Mouse (Mus musculus): ENCODE measurements around the gene Ttc28. TPM values are rescaled to one million over a fixed set of nuclear protein-coding genes. Genes with fewer than 3 reads are reported as not detected.
A peak's percentile ranks its signal among the peaks of the same experiment; 100 is the strongest.

Ttc28 gene
- polyA plus RNA-seq, 1 experiment from 2014 or later: 17.6 TPM

GRCm38 (mm10) chr5:111288486-111288885 is 408.9 kb downstream of the Ttc28 start:
- Histone ChIP-seq H3K36me3 (peaks cover 52% of the 10 kb centered on the region), H3K4me1 (peaks cover 7% of the 10 kb centered on the region; the same call in 1 of the 2 replicates), H3K4me3 (no peak overlapping the region), H3K9ac (no peak overlapping the region), H3K27me3 (no peaks in the 10 kb centered on the region), H3K27ac (no peak overlapping the region), H3K4me2 (no peak overlapping the region), H3K9me3 (no peaks in the 10 kb centered on the region)
- no peak for ATAC-seq (ENCODE audit: insufficient number of reproducible peaks, insufficient read depth, low FRiP score, low TSS enrichment, low read depth)
- 92% methylated on average over 11 of the region's 11 CpGs for WGBS

- no peaks in the 10 kb centered on the region for H3K9me3 ChIP-seq
- 83% methylated on average over 11 of the region's 11 CpGs for WGBS
- peaks cover 36% of the 10 kb centered on the region for H3K36me3 ChIP-seq
- no peak for ATAC-seq (ENCODE audit: insufficient number of reproducible peaks, insufficient read depth, low FRiP score, low TSS enrichment, low read depth)
- no peaks in the 10 kb centered on the region for H3K27me3 ChIP-seq
- no peak overlapping the region for H3K4me2 ChIP-seq
- peaks cover 7% of the 10 kb centered on the region; the same call in 1 of the 2 replicates for H3K4me1 ChIP-seq
- no peak overlapping the region for H3K9ac ChIP-seq
- no peak overlapping the region for H3K27ac ChIP-seq
- no peak overlapping the region for H3K4me3 ChIP-seq
Observed at GRCm38 (mm10) chr5:111290071-111290470, 410.5 kb downstream of the Ttc28 start.

- WGBS: 37% methylated on average over 10 of the region's 10 CpGs
- ATAC-seq (ENCODE audit: insufficient number of reproducible peaks, insufficient read depth, low FRiP score, low TSS enrichment, low read depth): 0 out of 2 replicates have a peak, but pooled peaks have one; percentile 57
- H3K36me3 ChIP-seq: peaks cover 21% of the 10 kb centered on the region
- H3K4me1 ChIP-seq: peaks cover 7% of the 10 kb centered on the region; the same call in 1 of the 2 replicates
- peak overlapping the region; percentile 48 for H3K4me2 ChIP-seq
- H3K9me3 ChIP-seq: no peaks in the 10 kb centered on the region
- 0 out of 2 replicates have a peak overlapping the region, but pooled peaks have one; percentile 2 for H3K27ac ChIP-seq
- H3K4me3 ChIP-seq: peak overlapping the region; percentile 12; the same call in 1 of the 2 replicates
- no peaks in the 10 kb centered on the region for H3K27me3 ChIP-seq
- peak overlapping the region; percentile 21; the same call in 1 of the 2 replicates for H3K9ac ChIP-seq
Observed at GRCm38 (mm10) chr5:111291639-111292038, 412.0 kb downstream of the Ttc28 start.

GRCm38 (mm10) chr5:111297801-111298200 is 418.2 kb downstream of the Ttc28 start:
- H3K4me2 ChIP-seq: no peak overlapping the region
- H3K9me3 ChIP-seq: no peaks in the 10 kb centered on the region
- no peak for ATAC-seq (ENCODE audit: insufficient number of reproducible peaks, insufficient read depth, low FRiP score, low TSS enrichment, low read depth)
- no peak overlapping the region for H3K4me3 ChIP-seq
- H3K4me1 ChIP-seq: no peaks in the 10 kb centered on the region
- H3K9ac ChIP-seq: no peak overlapping the region
- H3K27me3 ChIP-seq: peaks cover 3% of the 10 kb centered on the region; the same call in 1 of the 2 replicates
- H3K27ac ChIP-seq: no peak overlapping the region
- WGBS: 67% methylated on average over 5 of the region's 5 CpGs
- no peaks in the 10 kb centered on the region for H3K36me3 ChIP-seq

- no peak overlapping the region for H3K4me2 ChIP-seq
- no peaks in the 10 kb centered on the region for H3K36me3 ChIP-seq
- no peak overlapping the region for H3K27ac ChIP-seq
- 48% methylated on average over 7 of the region's 7 CpGs for WGBS
- no peak overlapping the region for H3K9ac ChIP-seq
- ATAC-seq (ENCODE audit: insufficient number of reproducible peaks, insufficient read depth, low FRiP score, low TSS enrichment, low read depth): no peak
- no peak overlapping the region for H3K4me3 ChIP-seq
- H3K27me3 ChIP-seq: peaks cover 3% of the 10 kb centered on the region; the same call in 1 of the 2 replicates
- no peaks in the 10 kb centered on the region for H3K4me1 ChIP-seq
- no peaks in the 10 kb centered on the region for H3K9me3 ChIP-seq
Observed at GRCm38 (mm10) chr5:111298706-111299105, 419.1 kb downstream of the Ttc28 start.

- peaks cover 3% of the 10 kb centered on the region; the same call in 1 of the 2 replicates for H3K27me3 ChIP-seq
- no peaks in the 10 kb centered on the region for H3K4me1 ChIP-seq
- H3K9ac ChIP-seq: no peak overlapping the region
- WGBS: 64% methylated on average over 8 of the region's 8 CpGs
- no peaks in the 10 kb centered on the region for H3K36me3 ChIP-seq
- ATAC-seq (ENCODE audit: insufficient number of reproducible peaks, insufficient read depth, low FRiP score, low TSS enrichment, low read depth): no peak
- no peak overlapping the region for H3K4me2 ChIP-seq
- no peaks in the 10 kb centered on the region for H3K9me3 ChIP-seq
- no peak overlapping the region for H3K4me3 ChIP-seq
- no peak overlapping the region for H3K27ac ChIP-seq
Observed at GRCm38 (mm10) chr5:111300776-111301175, 421.2 kb downstream of the Ttc28 start.

- WGBS: 65% methylated on average over 7 of the region's 7 CpGs
- Histone ChIP-seq H3K4me3 (no peak overlapping the region), H3K4me2 (no peak overlapping the region), H3K9ac (no peak overlapping the region), H3K36me3 (no peaks in the 10 kb centered on the region), H3K27me3 (peaks cover 3% of the 10 kb centered on the region; the same call in 1 of the 2 replicates), H3K4me1 (no peaks in the 10 kb centered on the region), H3K9me3 (no peaks in the 10 kb centered on the region), H3K27ac (no peak overlapping the region)
- no peak for ATAC-seq (ENCODE audit: insufficient number of reproducible peaks, insufficient read depth, low FRiP score, low TSS enrichment, low read depth)
Observed at GRCm38 (mm10) chr5:111301736-111302135, 422.1 kb downstream of the Ttc28 start.

- Histone ChIP-seq H3K9ac (no peak overlapping the region), H3K27me3 (peaks cover 3% of the 10 kb centered on the region; the same call in 1 of the 2 replicates), H3K4me3 (no peak overlapping the region), H3K36me3 (no peaks in the 10 kb centered on the region), H3K27ac (no peak overlapping the region), H3K9me3 (no peaks in the 10 kb centered on the region), H3K4me1 (no peaks in the 10 kb centered on the region), H3K4me2 (no peak overlapping the region)
- WGBS: 83% methylated on average over 3 of the region's 3 CpGs
- ATAC-seq (ENCODE audit: insufficient number of reproducible peaks, insufficient read depth, low FRiP score, low TSS enrichment, low read depth): no peak
Observed at GRCm38 (mm10) chr5:111304730-111305129, 425.1 kb downstream of the Ttc28 start.

- H3K9ac ChIP-seq: no peak overlapping the region
- WGBS: 65% methylated on average over 6 of the region's 6 CpGs
- no peaks in the 10 kb centered on the region for H3K4me1 ChIP-seq
- no peak overlapping the region for H3K4me2 ChIP-seq
- ATAC-seq (ENCODE audit: insufficient number of reproducible peaks, insufficient read depth, low FRiP score, low TSS enrichment, low read depth): no peak
- 0 out of 2 replicates have a peak, but pooled peaks cover 6% of the 10 kb centered on the region for H3K9me3 ChIP-seq
- no peaks in the 10 kb centered on the region for H3K27me3 ChIP-seq
- H3K4me3 ChIP-seq: no peak overlapping the region
- H3K27ac ChIP-seq: no peak overlapping the region
- H3K36me3 ChIP-seq: no peaks in the 10 kb centered on the region
Observed at GRCm38 (mm10) chr5:111310185-111310584, 430.6 kb downstream of the Ttc28 start.

GRCm38 (mm10) chr5:111313833-111314232 is 434.2 kb downstream of the Ttc28 start:
- WGBS: 88% methylated on average over 9 of the region's 9 CpGs
- no peak overlapping the region for H3K27ac ChIP-seq
- no peak for ATAC-seq (ENCODE audit: insufficient number of reproducible peaks, insufficient read depth, low FRiP score, low TSS enrichment, low read depth)

GRCm38 (mm10) chr5:111315061-111315460 is 435.5 kb downstream of the Ttc28 start:
- Histone ChIP-seq H3K9me3 (0 out of 2 replicates have a peak, but pooled peaks cover 6% of the 10 kb centered on the region), H3K4me2 (no peak overlapping the region), H3K27me3 (no peaks in the 10 kb centered on the region), H3K4me3 (no peak overlapping the region), H3K9ac (no peak overlapping the region), H3K36me3 (no peaks in the 10 kb centered on the region), H3K27ac (no peak overlapping the region), H3K4me1 (no peaks in the 10 kb centered on the region)
- 89% methylated on average over 6 of the region's 6 CpGs for WGBS
- no peak for ATAC-seq (ENCODE audit: insufficient number of reproducible peaks, insufficient read depth, low FRiP score, low TSS enrichment, low read depth)

More at GRCm38 (mm10) chr5:111313833-111314232, 434.2 kb downstream of the Ttc28 start:
- Histone ChIP-seq H3K36me3 (no peaks in the 10 kb centered on the region), H3K9me3 (0 out of 2 replicates have a peak, but pooled peaks cover 6% of the 10 kb centered on the region), H3K9ac (no peak overlapping the region), H3K4me3 (no peak overlapping the region), H3K27me3 (no peaks in the 10 kb centered on the region), H3K4me2 (no peak overlapping the region), H3K4me1 (no peaks in the 10 kb centered on the region)

- Histone ChIP-seq H3K4me2 (no peak overlapping the region), H3K27me3 (no peaks in the 10 kb centered on the region), H3K9me3 (0 out of 2 replicates have a peak, but pooled peaks cover 6% of the 10 kb centered on the region), H3K36me3 (no peaks in the 10 kb centered on the region), H3K9ac (no peak overlapping the region), H3K27ac (no peak overlapping the region), H3K4me1 (no peaks in the 10 kb centered on the region), H3K4me3 (no peak overlapping the region)
- no peak for ATAC-seq (ENCODE audit: insufficient number of reproducible peaks, insufficient read depth, low FRiP score, low TSS enrichment, low read depth)
- 66% methylated on average over 3 of the region's 3 CpGs for WGBS
Observed at GRCm38 (mm10) chr5:111317526-111317925, 437.9 kb downstream of the Ttc28 start.

All from embryonic facial prominence, embryonic 13.5 days (tissue).